Mouse (Mus musculus): ENCODE measurements around the gene Gm49318.

GRCm38 (mm10) chr9:22092746-22093145, 21.7 kb upstream of the Gm49318 start:
- no peak for TF ChIP-seq CTCF (IDR thresholded peaks at IDR 0.05; ENCODE audit: extremely low read depth, insufficient read depth, insufficient read length, insufficient replicate concordance)
- TF ChIP-seq POLR2A (IDR thresholded peaks at IDR 0.05; ENCODE audit: low read depth, low read length), result no peak

Data from spleen, adult 2 months (tissue).